Mouse (Mus musculus): ENCODE results near the gene Rundc1. TPM values are rescaled to one million over a fixed set of nuclear protein-coding genes. Genes with fewer than 3 reads are reported as not detected.
"Not testable (repeated sequence)": the region's sequence is repeated elsewhere in the genome, so short reads cannot be mapped to it uniquely, and the experiment has no call there.

Gene Rundc1
- total RNA-seq, 2 experiments from 2014 or later: 37.2 to 44.0 TPM

DNA sequence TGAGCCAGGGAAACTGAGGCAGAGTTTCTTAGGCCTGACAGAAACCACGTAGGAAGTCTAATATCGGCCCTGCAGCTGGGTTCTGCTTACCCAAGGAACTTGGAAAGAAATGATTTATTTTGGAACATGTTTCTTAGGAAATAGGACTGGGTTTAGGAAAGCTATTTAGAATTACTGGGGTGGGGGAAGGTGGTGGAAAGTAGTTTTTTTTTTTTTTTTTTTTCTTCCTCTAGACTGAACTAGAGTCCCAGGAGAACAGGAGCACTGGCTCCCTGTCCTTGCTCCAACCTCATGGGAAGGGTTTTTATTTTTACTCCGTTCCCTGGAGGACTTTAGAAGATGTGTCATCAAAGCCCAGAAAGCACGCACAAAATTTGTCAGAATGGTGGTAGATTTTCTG is 44.3 kb downstream of the Rundc1 start:
- no peak for TF ChIP-seq CTCF (IDR thresholded peaks at IDR 0.05)
- no peak for DNase-seq (ENCODE audit: extremely low spot score in 1 of 2, low spot score in 2 of 2)
- H3K27ac ChIP-seq: peak overlapping the region; percentile 76; the same call in 1 of the 2 replicates
- intact Hi-C loops (cut with DNase I): loop anchor here (2.0 kb wide), 1 partner anchor 84 kb away; the partner anchor contains the start of gene Nbr1
- peak overlapping the region; percentile 67 for H3K4me3 ChIP-seq

- DNase-seq (ENCODE audit: extremely low spot score in 1 of 2, low spot score in 2 of 2): no peak
- TF ChIP-seq CTCF (IDR thresholded peaks at IDR 0.05): no peak
- H3K4me3 ChIP-seq: no peak overlapping the region
- H3K27ac ChIP-seq: no peak overlapping the region
- intact Hi-C loops (cut with DNase I): no loop called here
Measured at GRCm38 (mm10) chr11:101470206-101470605, 45.3 kb downstream of the Rundc1 start.

- peak overlapping the region; percentile 4; the same call in 1 of the 2 replicates for H3K27ac ChIP-seq
- DNase-seq (ENCODE audit: extremely low spot score in 1 of 2, low spot score in 2 of 2): no peak
- intact Hi-C loops (cut with DNase I): no loop called here
- TF ChIP-seq CTCF (IDR thresholded peaks at IDR 0.05): no peak
- H3K4me3 ChIP-seq: no peak overlapping the region
Measured at GRCm38 (mm10) chr11:101471926-101472325, 47.0 kb downstream of the Rundc1 start.

GRCm38 (mm10) chr11:101472336-101472735 is 47.5 kb downstream of the Rundc1 start:
- peak overlapping the region; percentile 4; the same call in 1 of the 2 replicates for H3K27ac ChIP-seq
- no peak for TF ChIP-seq CTCF (IDR thresholded peaks at IDR 0.05)
- intact Hi-C loops (cut with DNase I): no loop called here
- no peak overlapping the region for H3K4me3 ChIP-seq
- no peak for DNase-seq (ENCODE audit: extremely low spot score in 1 of 2, low spot score in 2 of 2)

DNA sequence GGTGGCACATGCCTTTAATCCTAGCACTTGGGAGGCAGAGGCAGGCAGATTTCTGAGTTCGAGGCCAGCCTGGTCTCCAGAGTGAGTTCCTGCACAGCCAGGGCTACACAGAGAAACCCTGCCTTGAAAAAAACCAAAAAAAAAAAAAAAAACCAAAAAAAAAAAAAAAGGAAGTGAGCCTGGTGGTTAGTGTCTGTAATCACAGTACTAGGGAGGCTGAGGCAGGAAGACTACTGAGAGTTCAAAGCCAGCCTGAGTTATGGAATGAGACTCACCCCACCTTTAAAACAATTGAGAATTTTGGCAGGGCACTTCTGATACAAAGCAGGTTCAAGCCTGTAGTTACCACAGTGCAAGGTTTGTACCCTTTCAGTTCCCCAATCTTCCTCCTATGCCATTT is 48.8 kb downstream of the Rundc1 start:
- H3K27ac ChIP-seq; intact Hi-C loops (cut with DNase I); DNase-seq (ENCODE audit: extremely low spot score in 1 of 2, low spot score in 2 of 2); H3K4me3 ChIP-seq: not testable (repeated sequence)

DNA sequence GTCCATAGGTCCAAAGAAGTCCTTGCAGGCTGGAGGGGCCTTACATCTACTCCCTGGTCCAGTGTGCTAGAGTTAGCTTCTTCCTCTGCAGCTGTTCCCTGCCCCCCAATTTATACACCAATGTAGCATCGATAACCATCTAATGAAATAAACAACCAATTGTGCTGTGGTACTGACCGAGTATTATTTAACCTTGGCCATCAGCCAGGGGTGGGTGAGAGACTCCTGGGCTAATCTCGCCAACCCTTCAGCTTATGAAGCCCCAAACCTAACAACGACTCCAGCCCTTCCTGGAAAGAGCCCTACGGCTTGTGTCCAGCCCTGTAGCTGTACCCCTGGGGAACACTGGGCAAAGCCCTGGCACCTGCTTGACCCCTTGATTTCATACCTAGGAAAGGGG is 49.4 kb downstream of the Rundc1 start:
- intact Hi-C loops (cut with DNase I): no loop called here

DNA sequence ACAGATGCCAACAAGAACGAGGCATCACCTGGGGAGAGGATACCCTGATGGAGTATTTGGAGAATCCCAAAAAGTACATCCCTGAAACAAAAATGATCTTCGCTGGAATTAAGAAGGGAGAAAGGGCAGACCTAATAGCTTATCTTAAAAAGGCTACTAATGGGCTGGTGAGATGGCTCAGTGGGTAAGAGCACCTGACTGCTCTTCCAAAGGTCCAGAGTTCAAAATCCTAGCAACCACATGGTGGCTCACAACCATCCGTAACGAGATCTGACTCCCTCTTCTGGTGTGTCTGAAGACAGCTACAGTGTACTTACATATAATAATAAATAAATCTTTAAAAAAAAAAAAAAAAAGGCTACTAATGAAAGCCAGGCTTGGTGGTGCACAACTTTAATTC is 51.5 kb downstream of the Rundc1 start:
- H3K27ac ChIP-seq; intact Hi-C loops (cut with DNase I); H3K4me3 ChIP-seq; DNase-seq (ENCODE audit: extremely low spot score in 1 of 2, low spot score in 2 of 2): not testable (repeated sequence)

More for the DNA sequence above, 49.4 kb downstream of the Rundc1 start:
- DNase-seq (ENCODE audit: extremely low spot score in 1 of 2, low spot score in 2 of 2): no peak
- TF ChIP-seq CTCF (IDR thresholded peaks at IDR 0.05): no peak
- no peak overlapping the region for H3K27ac ChIP-seq
- no peak overlapping the region for H3K4me3 ChIP-seq

DNA sequence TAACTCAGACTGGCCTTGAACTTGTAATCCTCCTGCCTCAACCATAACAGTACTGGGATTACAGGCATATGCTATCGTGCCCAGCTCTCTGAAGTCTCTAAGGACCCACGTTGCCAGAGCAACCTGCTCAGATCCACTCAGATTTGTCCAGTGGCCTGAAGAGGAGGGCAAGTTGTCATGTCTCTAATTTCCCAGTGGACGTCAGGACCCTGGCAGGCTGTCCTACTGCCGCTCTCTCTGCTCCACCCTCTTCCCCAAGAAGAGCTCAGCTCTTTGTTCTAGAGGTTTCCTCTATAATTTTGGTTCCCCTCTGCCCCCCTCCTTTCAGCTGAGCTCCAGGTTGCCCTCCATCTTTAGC is 52.3 kb downstream of the Rundc1 start:
- intact Hi-C loops (cut with DNase I): no loop called here
- no peak overlapping the region for H3K27ac ChIP-seq

DNA sequence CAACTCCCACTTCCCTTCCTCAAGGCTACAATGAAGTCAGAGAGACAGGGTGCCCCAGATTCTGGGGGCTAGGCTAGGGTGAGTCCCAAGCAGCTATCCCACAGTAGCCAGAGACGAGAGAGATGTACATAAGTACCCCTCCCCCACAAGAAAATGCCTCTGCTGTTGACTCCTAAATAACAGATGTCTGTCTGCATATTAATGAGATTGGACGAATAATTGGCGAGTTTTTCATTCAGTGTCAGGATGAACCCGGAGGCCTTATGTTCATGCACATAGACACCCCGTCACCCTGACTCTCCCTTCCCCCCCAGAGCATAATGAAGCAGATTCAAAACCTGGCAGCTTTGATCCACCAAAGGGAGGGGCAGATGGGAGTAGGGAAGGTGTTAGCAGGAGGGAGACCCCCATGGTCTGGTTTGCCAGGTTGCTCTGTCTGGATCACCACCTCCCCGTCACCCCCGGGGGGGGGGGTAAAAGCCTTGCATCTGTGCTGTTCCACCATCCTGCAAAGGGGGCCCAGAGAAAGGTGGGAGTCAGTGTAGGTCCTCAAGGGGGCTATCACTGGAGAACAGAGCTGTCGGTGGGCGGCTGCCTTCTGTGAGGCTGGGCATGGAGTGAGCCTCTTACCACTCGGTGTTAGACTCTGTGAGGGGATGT is 52.8 kb downstream of the Rundc1 start:
- no peak for TF ChIP-seq CTCF (IDR thresholded peaks at IDR 0.05)
- DNase-seq (ENCODE audit: extremely low spot score in 1 of 2, low spot score in 2 of 2): no peak
- H3K4me3 ChIP-seq: no peak overlapping the region
- no peak overlapping the region for H3K27ac ChIP-seq
- intact Hi-C loops (cut with DNase I): no loop called here

More for the DNA sequence above, 52.3 kb downstream of the Rundc1 start:
- no peak for TF ChIP-seq CTCF (IDR thresholded peaks at IDR 0.05)
- no peak for DNase-seq (ENCODE audit: extremely low spot score in 1 of 2, low spot score in 2 of 2)
- H3K4me3 ChIP-seq: no peak overlapping the region

DNA sequence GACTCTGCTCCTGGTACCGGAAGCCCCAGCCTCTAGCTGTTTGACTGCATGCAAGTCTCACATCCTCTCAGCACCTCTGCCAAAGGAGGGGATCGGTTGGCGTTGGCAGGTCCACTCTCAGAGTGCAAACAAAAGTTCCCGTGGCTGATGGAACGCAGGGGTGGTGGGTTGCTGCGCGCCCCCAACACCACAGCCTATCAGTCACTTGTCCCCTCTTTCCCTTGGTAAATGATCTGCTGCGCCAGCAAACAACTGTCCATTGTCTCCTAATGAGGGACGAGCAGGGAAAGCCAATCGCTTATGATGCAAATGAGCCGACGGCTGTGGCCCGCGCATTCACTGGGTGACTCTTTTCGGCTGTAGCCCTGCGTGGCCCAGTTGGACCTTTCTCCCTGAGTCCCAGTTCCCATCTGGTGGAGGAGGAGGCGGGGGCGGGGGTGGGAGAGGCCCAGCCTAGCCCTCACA is 54.3 kb downstream of the Rundc1 start:
- H3K4me3 ChIP-seq: peak overlapping the region; percentile 16; the same call in 1 of the 2 replicates
- no peak overlapping the region for H3K27ac ChIP-seq
- no peak for TF ChIP-seq CTCF (IDR thresholded peaks at IDR 0.05)
- no peak for DNase-seq (ENCODE audit: extremely low spot score in 1 of 2, low spot score in 2 of 2)
- intact Hi-C loops (cut with DNase I): no loop called here

DNA sequence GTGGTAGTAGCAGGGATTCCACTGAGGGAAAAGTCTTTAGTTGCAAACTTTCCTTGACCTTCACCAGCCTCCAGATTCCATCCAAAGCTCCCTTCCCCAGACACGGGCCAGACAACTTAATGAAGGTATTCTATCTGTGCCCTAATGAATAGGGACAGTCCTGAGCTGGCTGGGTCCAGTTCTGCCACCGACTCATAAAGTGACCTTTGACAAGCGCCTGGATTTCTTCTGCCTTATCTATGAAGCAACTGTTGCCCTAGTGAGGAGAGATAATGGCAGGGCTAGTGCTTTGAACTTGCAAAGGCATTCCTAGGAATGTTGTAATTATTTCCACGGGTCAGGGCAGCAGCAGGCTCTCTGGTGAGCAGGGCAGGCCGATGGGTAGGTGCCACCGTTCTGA is 56.0 kb downstream of the Rundc1 start:
- TF ChIP-seq CTCF (IDR thresholded peaks at IDR 0.05): no peak
- H3K4me3 ChIP-seq: no peak overlapping the region
- DNase-seq (ENCODE audit: extremely low spot score in 1 of 2, low spot score in 2 of 2): no peak
- H3K27ac ChIP-seq: no peak overlapping the region
- intact Hi-C loops (cut with DNase I): no loop called here

- TF ChIP-seq CTCF (IDR thresholded peaks at IDR 0.05): no peak
- H3K4me3 ChIP-seq: no peak overlapping the region
- DNase-seq (ENCODE audit: extremely low spot score in 1 of 2, low spot score in 2 of 2): no peak
- H3K27ac ChIP-seq: no peak overlapping the region
- intact Hi-C loops (cut with DNase I): no loop called here
Measured at GRCm38 (mm10) chr11:101483804-101484203, 58.9 kb downstream of the Rundc1 start.

- intact Hi-C loops (cut with DNase I): no loop called here
- no peak for DNase-seq (ENCODE audit: extremely low spot score in 1 of 2, low spot score in 2 of 2)
- TF ChIP-seq CTCF (IDR thresholded peaks at IDR 0.05): no peak
- Histone ChIP-seq H3K4me3 (no peak overlapping the region), H3K27ac (no peak overlapping the region)
Measured at GRCm38 (mm10) chr11:101484245-101484644, 59.4 kb downstream of the Rundc1 start.
